Mouse (Mus musculus): Measurements from ENCODE around the gene Hecw2.

- TF ChIP-seq EP300 (IDR thresholded peaks at IDR 0.05; ENCODE audit: low read depth) (no peak), CTCF (IDR thresholded peaks at IDR 0.05; ENCODE audit: low read depth) (no peak)
Measured at GRCm38 (mm10) chr1:54061078-54061477, 133.9 kb downstream of the Hecw2 start.

All from liver, embryonic 14.5 days (tissue).